Mouse (Mus musculus): ENCODE measurements at regions not wholly inside any gene's neighbourhood (a gene's known extent, or its start where the extent isn't known, plus 50 kb on each side); places are given as distances from the start of the nearest gene placed in this dataset.

- H3K4me1 ChIP-seq (ENCODE audit: control insufficient read depth in 2 of 2, insufficient read depth in 2 of 2, low read length in 2 of 2, poor library complexity in 1 of 2) = no peaks in the 10 kb centered on the region
- no peak for DNase-seq (ENCODE audit: low read depth, low spot score)
- H3K9me3 ChIP-seq (ENCODE audit: control insufficient read depth, insufficient read depth, low read depth, low read length) = no peaks in the 10 kb centered on the region
- no peak overlapping the region for H3K27ac ChIP-seq (ENCODE audit: insufficient read depth, low read depth, low read length, poor library complexity, severe bottlenecking)
- H3K36me3 ChIP-seq (ENCODE audit: control insufficient read depth, insufficient read depth, low read length, poor library complexity, severe bottlenecking) = no peaks in the 10 kb centered on the region
- TF ChIP-seq ZC3H11A (IDR thresholded peaks at IDR 0.05; ENCODE audit: borderline replicate concordance, low read depth, low read length) (no peak), ZNF384 (IDR thresholded peaks at IDR 0.05; ENCODE audit: low read depth, low read length) (no peak), CHD2 (IDR thresholded peaks at IDR 0.05; ENCODE audit: low read depth, low read length) (no peak), MAFK (IDR thresholded peaks at IDR 0.05; ENCODE audit: insufficient read depth, low read depth, low read length) (no peak), HCFC1 (IDR thresholded peaks at IDR 0.05; ENCODE audit: borderline replicate concordance, insufficient read depth, low read length) (no peak)
- H3K9ac ChIP-seq (ENCODE audit: insufficient read depth, low read depth, low read length, poor library complexity, severe bottlenecking) = no peak overlapping the region
- H3K4me3 ChIP-seq (ENCODE audit: insufficient read depth in 1 of 2, low read depth in 1 of 2, low read length in 2 of 2, poor library complexity in 1 of 2, severe bottlenecking in 1 of 2) = no peak overlapping the region
- in situ Hi-C loops (cut with MboI; ENCODE audit: low sequenced_read_pairs in 2 of 2, unreplicated experiment in 2 of 2) = no loop called here
Measured at GRCm38 (mm10) chr16:76604914-76605313, 231.3 kb upstream of the Nrip1 start.

- Histone ChIP-seq H3K4me1 (ENCODE audit: control insufficient read depth in 2 of 2, insufficient read depth in 2 of 2, low read length in 2 of 2, poor library complexity in 1 of 2) (no peaks in the 10 kb centered on the region), H3K27ac (ENCODE audit: insufficient read depth, low read depth, low read length, poor library complexity, severe bottlenecking) (no peak overlapping the region), H3K9ac (ENCODE audit: insufficient read depth, low read depth, low read length, poor library complexity, severe bottlenecking) (no peak overlapping the region), H3K9me3 (ENCODE audit: control insufficient read depth, insufficient read depth, low read depth, low read length) (no peaks in the 10 kb centered on the region), H3K36me3 (ENCODE audit: control insufficient read depth, insufficient read depth, low read length, poor library complexity, severe bottlenecking) (no peaks in the 10 kb centered on the region), H3K4me3 (ENCODE audit: insufficient read depth in 1 of 2, low read depth in 1 of 2, low read length in 2 of 2, poor library complexity in 1 of 2, severe bottlenecking in 1 of 2) (no peak overlapping the region)
- TF ChIP-seq ZC3H11A (IDR thresholded peaks at IDR 0.05; ENCODE audit: borderline replicate concordance, low read depth, low read length) (no peak), CHD2 (IDR thresholded peaks at IDR 0.05; ENCODE audit: low read depth, low read length) (no peak), MAFK (IDR thresholded peaks at IDR 0.05; ENCODE audit: insufficient read depth, low read depth, low read length) (no peak), ZNF384 (IDR thresholded peaks at IDR 0.05; ENCODE audit: low read depth, low read length) (no peak), HCFC1 (IDR thresholded peaks at IDR 0.05; ENCODE audit: borderline replicate concordance, insufficient read depth, low read length) (no peak)
- no peak for DNase-seq (ENCODE audit: low read depth, low spot score)
- in situ Hi-C loops (cut with MboI; ENCODE audit: low sequenced_read_pairs in 2 of 2, unreplicated experiment in 2 of 2) = no loop called here
Measured at GRCm38 (mm10) chr16:76603846-76604258, 230.2 kb upstream of the Nrip1 start.

DNA sequence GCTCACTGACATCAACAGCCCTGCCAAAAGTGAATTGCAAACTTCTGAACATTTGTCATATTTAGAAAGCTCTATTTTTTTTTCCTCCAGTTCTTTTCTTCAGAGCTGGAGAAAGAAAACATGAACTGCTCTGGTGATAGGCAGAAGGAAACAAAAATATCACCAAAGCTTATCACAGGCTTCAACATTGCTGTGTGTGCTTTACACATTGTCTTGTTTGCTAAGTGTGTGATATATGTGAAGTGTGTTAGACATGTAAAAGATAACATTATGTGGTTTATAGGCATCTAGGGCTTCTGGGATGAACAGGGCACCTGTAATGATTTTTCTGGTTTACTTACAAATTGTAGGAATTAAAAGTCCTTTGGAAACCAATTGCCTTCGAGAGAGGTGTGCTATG, 229.8 kb upstream of the Nrip1 start:
- TF ChIP-seq HCFC1 (IDR thresholded peaks at IDR 0.05; ENCODE audit: borderline replicate concordance, insufficient read depth, low read length) = no peak
- no peak for TF ChIP-seq ZNF384 (IDR thresholded peaks at IDR 0.05; ENCODE audit: low read depth, low read length)
- in situ Hi-C loops (cut with MboI; ENCODE audit: low sequenced_read_pairs in 2 of 2, unreplicated experiment in 2 of 2) = no loop called here
- Histone ChIP-seq H3K36me3 (ENCODE audit: control insufficient read depth, insufficient read depth, low read length, poor library complexity, severe bottlenecking) (no peaks in the 10 kb centered on the region), H3K4me3 (ENCODE audit: insufficient read depth in 1 of 2, low read depth in 1 of 2, low read length in 2 of 2, poor library complexity in 1 of 2, severe bottlenecking in 1 of 2) (no peak overlapping the region), H3K27ac (ENCODE audit: insufficient read depth, low read depth, low read length, poor library complexity, severe bottlenecking) (no peak overlapping the region), H3K9me3 (ENCODE audit: control insufficient read depth, insufficient read depth, low read depth, low read length) (no peaks in the 10 kb centered on the region), H3K9ac (ENCODE audit: insufficient read depth, low read depth, low read length, poor library complexity, severe bottlenecking) (no peak overlapping the region), H3K4me1 (ENCODE audit: control insufficient read depth in 2 of 2, insufficient read depth in 2 of 2, low read length in 2 of 2, poor library complexity in 1 of 2) (no peaks in the 10 kb centered on the region)
- no peak for DNase-seq (ENCODE audit: low read depth, low spot score)

DNA sequence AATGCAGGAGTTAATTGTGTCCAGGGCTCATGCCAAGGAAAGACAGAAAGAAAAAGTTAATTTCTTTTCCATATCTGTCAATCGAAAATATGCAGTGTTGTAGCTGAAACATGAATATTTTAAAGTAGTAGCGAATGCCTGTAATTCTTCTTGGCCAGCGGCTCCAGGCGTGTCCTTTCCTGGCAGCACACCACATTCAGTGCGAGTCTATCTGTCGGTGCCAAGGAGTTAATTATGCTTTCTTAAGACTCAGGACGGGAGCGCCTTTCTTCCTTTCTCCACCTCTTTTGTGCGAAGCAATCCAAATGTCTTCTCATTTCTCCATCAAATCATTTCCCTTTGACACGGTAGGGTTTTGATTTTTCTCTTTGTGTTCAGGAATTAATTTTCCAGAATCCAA, 226.5 kb upstream of the Nrip1 start:
- Histone ChIP-seq H3K4me3 (ENCODE audit: insufficient read depth in 1 of 2, low read depth in 1 of 2, low read length in 2 of 2, poor library complexity in 1 of 2, severe bottlenecking in 1 of 2) (no peak overlapping the region), H3K36me3 (ENCODE audit: control insufficient read depth, insufficient read depth, low read length, poor library complexity, severe bottlenecking) (no peaks in the 10 kb centered on the region), H3K4me1 (ENCODE audit: control insufficient read depth in 2 of 2, insufficient read depth in 2 of 2, low read length in 2 of 2, poor library complexity in 1 of 2) (no peaks in the 10 kb centered on the region), H3K9ac (ENCODE audit: insufficient read depth, low read depth, low read length, poor library complexity, severe bottlenecking) (no peak overlapping the region), H3K9me3 (ENCODE audit: control insufficient read depth, insufficient read depth, low read depth, low read length) (no peaks in the 10 kb centered on the region), H3K27ac (ENCODE audit: insufficient read depth, low read depth, low read length, poor library complexity, severe bottlenecking) (no peak overlapping the region)
- TF ChIP-seq HCFC1 (IDR thresholded peaks at IDR 0.05; ENCODE audit: borderline replicate concordance, insufficient read depth, low read length) (no peak), CHD2 (IDR thresholded peaks at IDR 0.05; ENCODE audit: low read depth, low read length) (no peak), ZNF384 (IDR thresholded peaks at IDR 0.05; ENCODE audit: low read depth, low read length) (no peak), MAFK (IDR thresholded peaks at IDR 0.05; ENCODE audit: insufficient read depth, low read depth, low read length) (no peak), ZC3H11A (IDR thresholded peaks at IDR 0.05; ENCODE audit: borderline replicate concordance, low read depth, low read length) (no peak)
- in situ Hi-C loops (cut with MboI; ENCODE audit: low sequenced_read_pairs in 2 of 2, unreplicated experiment in 2 of 2) = no loop called here
- no peak for DNase-seq (ENCODE audit: low read depth, low spot score)

All from ES-E14 (cell line).